Mouse (Mus musculus) G1E (cell line): Measurements from ENCODE around the gene Etfbkmt. TPM values are rescaled to one million over a fixed set of nuclear protein-coding genes. Genes with fewer than 3 reads are reported as not detected.
"Not testable (repeated sequence)": the region's sequence is repeated elsewhere in the genome, so short reads cannot be mapped to it uniquely, and the experiment has no call there.

Source experiments
- ATAC-seq: 2 replicates; pipeline ENCODE4 v1.8.0; 2016; ENCODE audit warnings: mild to moderate bottlenecking; ENCODE audit not compliant: insufficient number of reproducible peaks, poor library complexity, low FRiP score, severe bottlenecking; ENCODE audit errors: extremely low read depth
- DNase-seq: peaks from one replicate; pipeline ENCODE4 v3.0.0; 2012; ENCODE audit warnings: low spot score
- H3K27me3 ChIP-seq: 2 replicates; pipeline ENCODE4 v1.6.1; 2012; ENCODE audit warnings: mild to moderate bottlenecking, low read length, inconsistent platforms; ENCODE audit not compliant: insufficient read depth
- H3K36me3 ChIP-seq: replicated peaks from 2 replicates; pipeline ENCODE3; 2012; ENCODE audit warnings: mild to moderate bottlenecking, inconsistent platforms
- H3K4me1 ChIP-seq: 2 replicates; pipeline ENCODE4 v1.6.1; 2012; ENCODE audit warnings: low read depth, low read length, inconsistent platforms, mixed read lengths; ENCODE audit not compliant: insufficient read depth
- H3K4me3 ChIP-seq: 2 replicates; pipeline ENCODE4 v1.5.1; 2012; ENCODE audit warnings: low read depth, mild to moderate bottlenecking, inconsistent platforms, low read length, moderate library complexity, mixed read lengths
- H3K9me3 ChIP-seq: replicated peaks from 2 replicates; pipeline ENCODE4 v1.6.1; 2012; ENCODE audit warnings: inconsistent platforms
- CTCF ChIP-seq: IDR thresholded peaks from 2 replicates; pipeline ENCODE4 v1.5.1; 2012; ENCODE audit warnings: low read depth, low read length, inconsistent platforms, mixed read lengths
- GATA1 ChIP-seq: IDR thresholded peaks from 2 replicates; pipeline ENCODE4 v1.6.1; 2012; ENCODE audit warnings: borderline replicate concordance, low read length, inconsistent platforms, mixed read lengths
- GATA2 ChIP-seq: IDR thresholded peaks from 2 replicates; pipeline ENCODE4 v1.6.1; 2012; ENCODE audit warnings: low read depth, low read length, inconsistent platforms, borderline replicate concordance
- POLR2AphosphoS5 ChIP-seq: IDR thresholded peaks from 2 replicates; pipeline ENCODE4 v1.6.1; 2012; ENCODE audit warnings: low read depth, low read length, inconsistent platforms; ENCODE audit not compliant: insufficient replicate concordance
- TAL1 ChIP-seq: conservative IDR thresholded peaks from 2 replicates; pipeline ENCODE4 v1.6.1; 2012; ENCODE audit warnings: low read depth, low read length, inconsistent platforms, mixed read lengths
- polyA plus RNA-seq: library from polyadenylated mRNA; stranded (reverse); fragments of >175 nt; gene quantifications from 2 replicates; pipeline ENCODE4 v1.2.3, GENCODE M21; 2012
- total RNA-seq, 2 experiments: library from RNA; stranded (forward) in 1 of 2; stranded (reverse) in 1 of 2; fragments of 200-1000 nt in 1 of 2; fragments of >200 nt in 1 of 2; fragmentation: Nextera tagmentation in 1 of 2; gene quantifications; 2 replicates each; pipeline ENCODE4 v1.2.3; 2014 to 2017

Gene Etfbkmt
- total and polyA plus RNA-seq, 3 experiments = 2.7 to 85.6 (median 75.4) TPM

DNA sequence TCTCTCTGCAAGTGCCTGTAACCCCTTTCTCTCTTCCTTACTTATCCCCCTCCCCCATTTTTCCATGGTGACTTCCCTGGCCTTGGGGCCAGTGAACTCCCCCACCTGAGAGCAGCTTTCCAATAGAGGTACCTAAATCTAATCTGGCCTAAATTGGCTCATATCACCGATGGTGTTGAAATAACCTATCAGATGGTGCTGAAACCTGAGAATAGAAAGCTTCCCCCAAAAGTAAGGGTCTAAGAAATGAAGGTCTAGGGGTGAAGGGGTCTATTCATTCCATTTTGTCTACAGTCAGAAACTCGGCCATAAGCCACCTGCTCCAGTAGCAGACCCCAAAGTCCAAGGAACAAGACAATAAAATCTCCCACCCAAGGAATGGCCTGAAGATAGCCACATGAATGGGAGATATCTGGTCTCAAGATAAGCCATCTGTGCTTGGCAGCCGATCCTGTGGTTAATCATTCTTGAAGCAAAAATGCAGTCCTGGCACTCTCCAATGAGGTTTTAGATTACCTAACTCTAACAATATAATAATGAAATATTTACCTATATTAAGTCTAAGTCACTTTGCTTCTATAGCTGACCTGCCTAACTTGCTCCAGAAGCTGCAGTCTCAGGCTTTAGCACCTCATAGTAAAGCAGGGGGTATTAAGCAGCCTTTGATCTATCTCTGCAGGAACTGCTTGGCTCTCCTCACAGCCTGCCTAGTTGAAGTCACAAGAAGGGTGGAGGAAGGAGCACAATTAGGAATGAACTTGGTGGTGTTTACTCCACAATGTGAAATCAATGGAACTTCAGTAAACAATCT, 15.6 kb downstream of the Etfbkmt start:
- no peak for ATAC-seq
- Histone ChIP-seq H3K4me3 (no peak overlapping the region), H3K27me3 (no peaks in the 10 kb centered on the region), H3K36me3 (peaks cover 36% of the 10 kb centered on the region), H3K9me3 (no peaks in the 10 kb centered on the region), H3K4me1 (peaks cover 10% of the 10 kb centered on the region; the same call in 1 of the 2 replicates)
- TF ChIP-seq GATA1 (no peak), POLR2AphosphoS5 (no peak), TAL1 (no peak), GATA2 (no peak), CTCF (no peak)
- no peak for DNase-seq

- H3K4me1 ChIP-seq, H3K27me3 ChIP-seq, DNase-seq, H3K9me3 ChIP-seq, H3K4me3 ChIP-seq, ATAC-seq: not testable (repeated sequence)
- peaks cover 10% of the 10 kb centered on the region for H3K36me3 ChIP-seq
Measured at GRCm38 (mm10) chr6:149167038-149167437, 27.4 kb downstream of the Etfbkmt start.

DNA sequence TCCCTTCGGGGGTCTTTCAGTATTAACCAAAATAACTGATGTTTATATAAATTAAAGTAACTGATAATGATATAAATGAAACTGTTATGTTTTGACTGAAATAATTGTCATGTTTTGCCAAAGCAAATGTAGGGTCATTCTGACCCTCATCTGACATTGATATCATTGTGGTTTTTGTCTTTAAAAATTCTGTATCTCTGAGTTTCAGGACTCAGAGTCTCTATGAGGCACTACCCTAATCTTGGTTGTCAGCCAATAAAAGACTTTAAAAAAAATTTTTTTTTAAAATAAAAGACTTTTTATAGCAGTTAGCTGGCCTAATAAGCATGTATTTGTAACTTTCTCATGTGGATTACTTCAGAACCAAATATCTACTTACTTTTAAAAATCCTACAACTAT, 28.0 kb downstream of the Etfbkmt start:
- Histone ChIP-seq H3K9me3 (no peaks in the 10 kb centered on the region), H3K36me3 (peaks cover 10% of the 10 kb centered on the region), H3K4me3 (no peak overlapping the region), H3K27me3 (no peaks in the 10 kb centered on the region), H3K4me1 (peaks cover 6% of the 10 kb centered on the region; the same call in 1 of the 2 replicates)
- ATAC-seq (no peak), DNase-seq (no peak)
- TF ChIP-seq POLR2AphosphoS5 (no peak), GATA1 (no peak), GATA2 (no peak), TAL1 (no peak), CTCF (no peak)

DNA sequence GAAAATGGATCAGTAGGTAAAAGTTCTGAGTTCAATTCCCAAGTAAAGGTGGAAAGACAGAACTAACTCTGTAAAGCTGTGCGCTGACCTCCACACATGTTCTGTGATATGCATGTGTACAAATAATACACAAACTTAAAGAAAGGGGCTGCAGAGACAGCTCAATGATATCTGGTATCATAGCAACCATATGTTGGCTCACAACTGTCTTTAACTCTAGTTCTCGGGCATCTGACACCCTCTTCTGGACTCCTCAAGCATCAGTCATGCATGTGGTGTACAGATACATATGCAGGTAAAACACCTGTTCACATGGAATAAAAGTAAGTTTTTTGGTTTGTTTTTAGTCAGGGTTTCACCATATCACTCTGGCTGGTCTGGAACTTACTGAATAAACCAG, 28.8 kb downstream of the Etfbkmt start:
- TF ChIP-seq CTCF (no peak), GATA2 (no peak), TAL1 (no peak), GATA1 (no peak), POLR2AphosphoS5 (no peak)
- no peaks in the 10 kb centered on the region for H3K27me3 ChIP-seq
- DNase-seq (no peak), ATAC-seq (no peak)
- no peaks in the 10 kb centered on the region for H3K9me3 ChIP-seq
- no peak overlapping the region for H3K4me3 ChIP-seq
- peaks cover 6% of the 10 kb centered on the region; the same call in 1 of the 2 replicates for H3K4me1 ChIP-seq
- peaks cover 10% of the 10 kb centered on the region for H3K36me3 ChIP-seq

DNA sequence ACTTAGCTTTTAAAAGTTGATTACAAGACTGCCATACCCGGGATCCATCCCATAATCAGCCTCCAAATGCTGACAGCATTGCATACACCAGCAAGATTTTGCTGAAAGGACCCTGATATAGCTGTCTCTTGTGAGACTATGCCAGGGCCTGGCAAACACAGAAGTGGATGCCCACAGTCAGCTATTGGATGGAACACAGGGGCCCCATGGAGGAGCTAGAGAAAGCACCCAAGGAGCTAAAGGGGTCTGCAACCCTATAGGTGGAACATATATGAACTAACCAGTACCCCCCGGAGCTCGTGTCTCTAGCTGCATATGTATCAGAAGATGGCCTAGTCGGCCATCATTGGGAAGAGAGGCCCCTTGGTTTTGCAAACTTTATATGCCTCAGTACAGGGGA, 30.3 kb downstream of the Etfbkmt start:
- not testable (repeated sequence) for H3K27me3 ChIP-seq, H3K9me3 ChIP-seq, DNase-seq, ATAC-seq, H3K4me3 ChIP-seq
- peaks cover 21% of the 10 kb centered on the region for H3K36me3 ChIP-seq
- H3K4me1 ChIP-seq = peaks cover 18% of the 10 kb centered on the region

DNA sequence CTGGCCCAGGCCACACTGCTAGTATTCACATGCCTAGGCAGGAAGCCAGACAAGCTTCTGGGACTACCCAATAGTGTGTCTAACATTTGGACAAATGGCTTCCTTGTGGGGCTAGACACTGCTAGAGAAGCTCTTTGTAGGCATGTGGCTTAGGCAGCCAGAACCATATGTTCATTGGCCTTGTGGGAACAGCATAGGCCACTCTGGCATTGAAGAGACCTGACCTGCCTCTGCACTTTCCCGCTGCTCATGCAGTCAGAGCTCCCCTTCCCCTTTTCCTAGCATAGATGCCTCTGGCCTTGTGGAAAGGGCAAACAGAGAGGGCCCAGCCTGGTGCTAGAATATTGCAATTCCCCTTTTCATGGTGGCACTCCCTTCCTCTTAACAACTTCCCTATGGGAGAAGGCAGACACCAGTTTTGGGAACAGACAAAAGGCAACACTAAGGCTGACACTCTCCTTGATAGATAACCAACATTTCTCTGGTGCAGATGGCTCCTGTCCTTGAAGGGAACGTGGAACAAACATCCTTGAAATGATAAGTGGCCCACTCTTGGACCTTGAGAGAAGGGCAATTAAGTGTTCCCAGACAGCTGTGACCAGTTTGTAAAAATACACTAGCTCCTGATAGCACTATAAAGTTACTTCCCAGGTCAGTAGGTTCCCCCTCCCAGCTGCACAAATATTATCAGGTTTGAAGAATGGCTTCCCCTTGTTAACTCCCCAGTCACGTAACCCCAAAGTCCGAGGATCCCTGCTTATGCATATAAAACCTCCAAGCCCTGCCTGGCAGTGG, 34.4 kb downstream of the Etfbkmt start:
- H3K27me3 ChIP-seq = no peaks in the 10 kb centered on the region
- TF ChIP-seq CTCF (no peak), GATA2 (no peak), POLR2AphosphoS5 (no peak), GATA1 (no peak), TAL1 (no peak)
- H3K4me1 ChIP-seq = peaks cover 25% of the 10 kb centered on the region
- no peak for ATAC-seq
- DNase-seq = no peak
- H3K4me3 ChIP-seq = no peak overlapping the region
- peaks cover 48% of the 10 kb centered on the region for H3K36me3 ChIP-seq
- no peaks in the 10 kb centered on the region for H3K9me3 ChIP-seq
